ENCODE assay signal across 9 mouse cellular contexts in genomic region chr8:125935649-125936048, GRCm38 (mm10). TPM values are rescaled to one million over a fixed set of nuclear protein-coding genes. Genes with fewer than 3 reads are reported as not detected.
DNase-seq lines count a peak whose midpoint lies in the region; ATAC-seq and TF ChIP-seq lines count a peak whose summit lies in the region.
"Had no signal": no experiment of that assay in that cellular context is flagged by ENCODE, and none has a peak within 500 bp of the region (broad histone marks: within the 10 kb centered on the region; RNA-seq: fewer than 3 reads in every experiment).

No protein-coding gene starts in this region.

- no peaks in the 10 kb centered on the region for H3K9me3 ChIP-seq in intestine, postnatal 0 days (ENCODE audit: control insufficient read depth)
- H3K9me3 ChIP-seq in intestine, embryonic 16.5 days (ENCODE audit: control insufficient read depth, low read length) = no peaks in the 10 kb centered on the region
- H3K9me3 ChIP-seq in ES-E14 (ENCODE audit: control insufficient read depth, insufficient read depth, low read depth, low read length) = no peaks in the 10 kb centered on the region
- H3K9me3 ChIP-seq in midbrain, postnatal 0 days (ENCODE audit: low read length) = no peaks in the 10 kb centered on the region

- H3K27ac ChIP-seq in intestine, postnatal 0 days (ENCODE audit: low read depth, low read length) = no peak overlapping the region
- no peak overlapping the region for H3K27ac ChIP-seq in intestine, embryonic 16.5 days (ENCODE audit: low read length)
- H3K27ac ChIP-seq in ES-E14 (ENCODE audit: insufficient read depth, low read depth, low read length, poor library complexity, severe bottlenecking) = no peak overlapping the region
- H3K27ac ChIP-seq in midbrain, postnatal 0 days (ENCODE audit: low read depth, low read length) = no peak overlapping the region

- H3K36me3 ChIP-seq in intestine, postnatal 0 days (ENCODE audit: control insufficient read depth, insufficient read depth) = peaks cover 29% of the 10 kb centered on the region
- 0 out of 2 replicates have a peak, but pooled peaks cover 2% of the 10 kb centered on the region for H3K36me3 ChIP-seq in intestine, embryonic 16.5 days (ENCODE audit: control insufficient read depth, insufficient read depth, low read length)
- no peaks in the 10 kb centered on the region for H3K36me3 ChIP-seq in ES-E14 (ENCODE audit: control insufficient read depth, insufficient read depth, low read length, poor library complexity, severe bottlenecking)
- no peaks in the 10 kb centered on the region for H3K36me3 ChIP-seq in midbrain, postnatal 0 days (ENCODE audit: insufficient read depth, low read length)

- no peak for ATAC-seq in intestine, postnatal 0 days
- ATAC-seq in intestine, embryonic 16.5 days = no peak
- ATAC-seq in midbrain, postnatal 0 days (ENCODE audit: low FRiP score) = no peak

- no peaks in the 10 kb centered on the region for H3K27me3 ChIP-seq in intestine, postnatal 0 days (replicated peaks; ENCODE audit: control insufficient read depth, insufficient read depth, low read length)
- no peaks in the 10 kb centered on the region for H3K27me3 ChIP-seq in intestine, embryonic 16.5 days (replicated peaks; ENCODE audit: control insufficient read depth, insufficient read depth, low read length)
- H3K27me3 ChIP-seq in midbrain, postnatal 0 days (ENCODE audit: insufficient read depth, low read length) = no peaks in the 10 kb centered on the region

- no peak overlapping the region for H3K9ac ChIP-seq in intestine, postnatal 0 days (ENCODE audit: low read depth, low read length)
- no peak overlapping the region for H3K9ac ChIP-seq in intestine, embryonic 16.5 days (ENCODE audit: low read depth, low read length)
- no peak overlapping the region for H3K9ac ChIP-seq in ES-E14 (ENCODE audit: insufficient read depth, low read depth, low read length, poor library complexity, severe bottlenecking)
- no peak overlapping the region for H3K9ac ChIP-seq in midbrain, postnatal 0 days (replicated peaks; ENCODE audit: low read length, poor library complexity, severe bottlenecking)

- DNase-seq in ES-E14 (ENCODE audit: low read depth, low spot score) = peak; percentile 62
- peak; percentile 15 for DNase-seq in c-Kit-positive CD71-positive TER-119-negative erythroid progenitor cells, embryonic 14.5 days (ENCODE audit: low read depth)
- DNase-seq in forelimb bud, embryonic 11.5 days (ENCODE audit: low read depth, low spot score) = peak; percentile 70
- peak; percentile 43 to 51 for DNase-seq in layer of hippocampus, postnatal 36 days
- DNase-seq in midbrain, postnatal 0 days (ENCODE audit: low spot score) = peak; percentile 81
- DNase-seq in urinary bladder, postnatal 36 days (ENCODE audit: low spot score in 2 of 2) = peak; percentile 12 to 13

- peak; percentile 86 for TF ChIP-seq CTCF in intestine, postnatal 0 days (IDR thresholded peaks at IDR 0.05; ENCODE audit: low read depth)
- peak; percentile 87 for TF ChIP-seq CTCF in midbrain, postnatal 0 days (IDR thresholded peaks at IDR 0.05)

- H3K4me3 ChIP-seq in intestine, postnatal 0 days (ENCODE audit: low read depth, low read length) = no peak overlapping the region
- H3K4me3 ChIP-seq in intestine, embryonic 16.5 days (ENCODE audit: low read length) = no peak overlapping the region
- H3K4me3 ChIP-seq in ES-E14 (ENCODE audit: insufficient read depth in 1 of 2, low read depth in 1 of 2, low read length in 2 of 2, poor library complexity in 1 of 2, severe bottlenecking in 1 of 2) = no peak overlapping the region
- H3K4me3 ChIP-seq in midbrain, postnatal 0 days (ENCODE audit: low read depth, low read length) = no peak overlapping the region
- H3K4me3 ChIP-seq: erythroblast, embryonic 14.5 days had no signal

- H3K4me1 ChIP-seq in intestine, postnatal 0 days (replicated peaks; ENCODE audit: control insufficient read depth, insufficient read depth, low read length) = no peaks in the 10 kb centered on the region
- no peaks in the 10 kb centered on the region for H3K4me1 ChIP-seq in intestine, embryonic 16.5 days (ENCODE audit: control insufficient read depth, insufficient read depth, low read length)
- no peaks in the 10 kb centered on the region for H3K4me1 ChIP-seq in ES-E14 (ENCODE audit: control insufficient read depth in 2 of 2, insufficient read depth in 2 of 2, low read length in 2 of 2, poor library complexity in 1 of 2)
- H3K4me1 ChIP-seq in midbrain, postnatal 0 days (ENCODE audit: insufficient read depth, low read length) = no peaks in the 10 kb centered on the region

- in situ Hi-C loops in ES-E14 (cut with MboI; ENCODE audit: low sequenced_read_pairs in 2 of 2, unreplicated experiment in 2 of 2) = no loop called here

- WGBS in intestine, postnatal 0 days = 36% methylated on average over 9 of the region's 9 CpGs
- WGBS in intestine, embryonic 16.5 days = 40% methylated on average over 9 of the region's 9 CpGs
- WGBS in midbrain, postnatal 0 days = 49% methylated on average over 9 of the region's 9 CpGs

- no peak overlapping the region for H3K4me2 ChIP-seq in intestine, postnatal 0 days (replicated peaks; ENCODE audit: low read depth)
- H3K4me2 ChIP-seq in intestine, embryonic 16.5 days (ENCODE audit: low read depth, low read length) = no peak overlapping the region
- no peak overlapping the region for H3K4me2 ChIP-seq in midbrain, postnatal 0 days (ENCODE audit: low read depth, low read length, poor library complexity, severe bottlenecking)

TF ChIP-seq in ES-E14, 5 proteins besides CTCF, POLR2A, EP300 and RAD21:
- TF ChIP-seq MAFK (IDR thresholded peaks at IDR 0.05; ENCODE audit: insufficient read depth, low read depth, low read length) = no peak
- TF ChIP-seq HCFC1 (IDR thresholded peaks at IDR 0.05; ENCODE audit: borderline replicate concordance, insufficient read depth, low read length) = no peak
- no peak for TF ChIP-seq ZC3H11A (IDR thresholded peaks at IDR 0.05; ENCODE audit: borderline replicate concordance, low read depth, low read length)
- TF ChIP-seq CHD2 (IDR thresholded peaks at IDR 0.05; ENCODE audit: low read depth, low read length) = no peak
- TF ChIP-seq ZNF384 (IDR thresholded peaks at IDR 0.05; ENCODE audit: low read depth, low read length) = no peak

RNA-seq across cellular contexts. Expression of gene Map3k21, which starts 25.4 kb away (rescaled TPM):
- 4.5 and 5.1 TPM in 2 replicates for polyA plus RNA-seq in intestine, postnatal 0 days (2015; fragmentation: Nextera tagmentation; extraction: Ambion mirVana)
- polyA plus RNA-seq in intestine, embryonic 16.5 days (2015; fragmentation: Nextera tagmentation; extraction: Ambion mirVana) = 2.8 and 3.8 TPM in 2 replicates
- 0.04 and 0.11 TPM in 2 replicates for total RNA-seq in ES-E14 (2012; rRNA removed)
- total RNA-seq in layer of hippocampus, postnatal 36 days (2021) = 1 to 10 TPM in 1 of 2 experiments, under 1 TPM in 1; 0.91 to 1.3 TPM
- 2.8 and 3.5 TPM in 2 replicates for total RNA-seq in midbrain, postnatal 0 days (2014; rRNA removed)
- 0.85 and 0.98 TPM in 2 replicates for polyA plus RNA-seq in midbrain, postnatal 0 days (2015; fragmentation: Nextera tagmentation; extraction: Ambion mirVana)
- polyA plus RNA-seq: erythroblast, embryonic 14.5 days had no signal

RNA-seq across cellular contexts. Expression of gene Pcnx2, which starts 37.5 kb away (rescaled TPM):
- 0.04 and 0.29 TPM in 2 replicates for polyA plus RNA-seq in intestine, postnatal 0 days (2015; fragmentation: Nextera tagmentation; extraction: Ambion mirVana)
- 0.10 TPM in 2 replicates for polyA plus RNA-seq in intestine, embryonic 16.5 days (2015; fragmentation: Nextera tagmentation; extraction: Ambion mirVana)
- 2.0 and 2.9 TPM in 2 replicates for total RNA-seq in ES-E14 (2012; rRNA removed)
- total RNA-seq in layer of hippocampus, postnatal 36 days (2021) = 10 to 100 TPM; 60.1 to 64.6 TPM
- total RNA-seq in midbrain, postnatal 0 days (2014; rRNA removed) = 15.7 and 16.4 TPM in 2 replicates
- 2.6 and 3.2 TPM in 2 replicates for polyA plus RNA-seq in midbrain, postnatal 0 days (2015; fragmentation: Nextera tagmentation; extraction: Ambion mirVana)

RNA-seq across cellular contexts. Expression of gene Kcnk1, which starts 59.3 kb away (rescaled TPM):
- polyA plus RNA-seq in intestine, postnatal 0 days (2015; fragmentation: Nextera tagmentation; extraction: Ambion mirVana) = 28.7 and 36.7 TPM in 2 replicates
- 41.5 and 47.2 TPM in 2 replicates for polyA plus RNA-seq in intestine, embryonic 16.5 days (2015; fragmentation: Nextera tagmentation; extraction: Ambion mirVana)
- total RNA-seq in ES-E14 (2012; rRNA removed) = 28.0 and 51.9 TPM in 2 replicates
- 10 to 100 TPM; 69.4 to 82.5 TPM for total RNA-seq in layer of hippocampus, postnatal 36 days (2021)
- total RNA-seq in midbrain, postnatal 0 days (2014; rRNA removed) = 35.7 and 52.1 TPM in 2 replicates
- polyA plus RNA-seq in midbrain, postnatal 0 days (2015; fragmentation: Nextera tagmentation; extraction: Ambion mirVana) = 24.1 and 25.1 TPM in 2 replicates
- polyA plus RNA-seq: erythroblast, embryonic 14.5 days had no signal

Comparison
In these comparisons a context has a peak if more than half of its experiments do, and no peak if none do; other contexts are left out.
1. DNase-seq: peak in every context shown above with its lines; median percentile 81 in midbrain, postnatal 0 days; 70 in forelimb bud, embryonic 11.5 days; 62 in ES-E14; 47 in layer of hippocampus, postnatal 36 days; 15 in c-Kit-positive CD71-positive TER-119-negative erythroid progenitor cells, embryonic 14.5 days; 12 in urinary bladder, postnatal 36 days.